Mouse (Mus musculus) CD4-positive naive resting alpha-beta T cell, adult 76 days (primary cell): Measurements from ENCODE around the gene Lrrc51. TPM values are rescaled to one million over a fixed set of nuclear protein-coding genes. Genes with fewer than 3 reads are reported as not detected.

Source experiments
- total RNA-seq: library from RNA; stranded (reverse); gene quantifications from one replicate; pipeline ENCODE4 v1.2.4, GENCODE M21; 2023

The Lrrc51 gene
- total RNA-seq: 0.91 TPM

DNA sequence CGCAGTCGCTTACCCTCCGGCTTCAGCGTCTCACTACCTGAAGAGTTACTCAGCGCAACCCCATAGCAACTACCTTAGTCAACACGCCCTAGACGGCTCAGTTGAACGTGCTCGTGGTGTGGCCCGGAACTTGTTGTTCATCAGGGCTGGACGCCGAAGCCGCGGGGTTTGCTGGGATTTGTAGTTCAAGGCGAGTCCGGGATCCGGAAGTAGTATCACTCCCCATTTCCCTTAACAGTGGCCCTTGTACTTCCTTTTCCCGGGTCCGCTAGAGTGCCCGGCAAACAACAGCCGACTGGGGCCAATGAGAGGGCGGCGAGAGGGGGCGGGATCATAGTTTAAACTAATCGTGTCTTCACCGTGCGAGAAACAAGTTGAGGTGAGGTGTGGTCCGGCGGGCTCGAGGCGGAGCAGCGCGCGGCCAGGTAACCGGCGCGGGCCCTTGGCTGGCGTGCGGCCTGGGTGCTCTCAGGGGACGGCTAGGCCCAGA lies at the start of gene Lrrc51, which contains the start of gene Numa1:
Lrrc51 (minus strand) TSS at position 145 of the 490 bp plus-strand sequence.
Numa1 (plus strand) TSS at position 361 of the 490 bp plus-strand sequence.

DNA sequence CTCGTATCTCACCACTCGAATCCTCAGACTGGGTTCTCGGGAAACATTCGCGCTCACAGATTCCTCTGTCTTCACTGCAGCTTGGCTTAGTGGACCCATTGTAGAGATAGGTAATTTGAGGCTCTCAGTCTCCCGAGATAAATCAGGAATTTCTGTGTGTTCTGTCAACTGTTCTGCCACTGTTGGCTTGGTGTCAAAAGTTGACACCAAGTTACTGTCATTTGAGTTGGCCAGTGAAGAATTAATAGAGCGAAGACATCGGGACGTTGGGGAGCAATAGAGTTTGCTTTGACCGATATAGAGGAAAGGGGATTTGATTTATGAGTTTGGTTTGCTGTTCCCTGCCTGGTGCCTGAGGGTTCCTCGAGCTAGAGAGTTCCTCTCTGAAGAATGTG lies 27.4 kb downstream of the Lrrc51 start, which contains the start of gene Tomt:
Tomt (minus strand) TSS at position 73 of the 395 bp plus-strand sequence.

DNA sequence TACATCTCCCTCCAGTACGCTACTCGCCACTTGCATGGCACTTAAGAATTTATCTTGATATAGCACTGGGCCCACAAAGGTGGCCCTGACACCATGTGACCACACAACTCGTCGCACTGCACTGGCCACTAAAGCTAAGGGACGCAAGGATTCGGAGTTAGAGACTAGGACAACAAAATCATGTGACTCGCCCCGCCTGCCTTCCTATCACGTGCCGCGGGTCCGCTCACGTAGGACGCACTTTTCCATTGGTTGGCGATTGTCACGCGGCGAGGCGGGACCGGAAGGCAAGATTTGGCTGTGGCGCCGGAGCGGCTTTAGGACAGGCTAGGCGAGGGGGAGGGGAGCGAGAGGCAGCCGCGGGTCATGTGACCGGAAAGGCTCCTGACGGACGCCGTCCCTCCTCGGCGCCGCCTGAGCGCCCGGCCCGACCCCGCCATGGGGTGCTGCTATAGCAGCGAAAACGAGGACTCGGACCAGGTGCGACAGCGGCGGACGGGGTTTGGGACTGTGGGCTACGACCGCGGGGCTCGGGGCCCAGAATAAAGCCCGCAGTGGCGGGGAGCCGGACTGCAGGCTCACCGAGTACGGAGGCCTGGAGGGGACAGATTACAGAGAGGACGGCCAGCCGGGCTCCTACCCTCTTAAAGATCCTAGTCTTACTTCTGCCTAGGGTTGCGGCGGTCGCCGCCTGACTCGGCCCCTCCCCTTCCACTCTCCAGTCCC lies 28.0 kb downstream of the Lrrc51 start, which contains the start of gene Lamtor1:
Lamtor1 (plus strand) TSS at position 344 of the 726 bp plus-strand sequence.

DNA sequence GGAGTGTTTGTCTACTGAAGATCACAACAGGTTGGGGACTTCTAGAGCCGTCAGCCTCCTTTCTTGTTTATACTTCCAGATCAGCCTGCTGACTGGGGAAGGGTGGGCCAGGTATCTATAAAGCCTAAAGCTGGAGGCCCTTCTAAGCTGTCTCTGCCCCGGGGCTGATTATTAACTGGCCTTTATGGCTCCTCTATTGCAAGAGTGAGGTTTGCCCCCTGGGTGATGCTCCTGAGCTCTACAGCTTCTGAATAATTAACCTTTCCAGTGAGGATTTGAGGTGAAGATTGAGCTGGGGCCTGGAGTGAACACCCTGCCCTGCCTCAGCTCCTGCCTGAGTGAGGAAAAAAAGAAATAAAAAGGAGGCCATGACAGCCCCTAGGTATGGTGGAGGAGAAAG lies 63.1 kb downstream of the Lrrc51 start, which contains the start of gene Folr1:
Folr1 (minus strand) TSS at position 160 of the 400 bp plus-strand sequence.

DNA sequence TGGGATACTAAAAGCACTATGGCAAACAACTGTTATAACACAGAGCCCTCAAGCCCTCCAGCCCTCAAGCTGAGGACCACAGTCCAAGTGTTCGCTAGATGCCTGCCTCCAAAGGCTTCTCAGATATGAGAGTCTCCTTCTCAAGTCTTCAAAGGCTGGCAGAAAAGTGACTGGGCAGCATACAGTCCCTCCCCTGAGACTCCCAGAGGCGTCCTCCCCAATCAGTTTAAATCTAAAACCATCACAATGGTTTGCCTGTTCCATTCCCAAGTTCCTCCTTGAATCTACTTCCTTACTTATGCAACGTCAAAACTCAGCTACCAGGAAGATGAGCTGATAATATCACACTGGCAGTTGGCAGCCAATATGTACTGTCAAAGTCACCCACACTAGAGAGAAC lies 70.3 kb downstream of the Lrrc51 start, which contains the start of gene Anapc15:
Anapc15 (plus strand) TSS at position 301 of the 400 bp plus-strand sequence.

Other genes starting within 250 kb of the Lrrc51 start
- not detected for gene Phox2a, start 115.6 kb downstream of the Lrrc51 start, total RNA-seq
- gene Inppl1, start 95.7 kb downstream of the Lrrc51 start, total RNA-seq: 25.3 TPM
- not detected for gene Folr2, start 76.7 kb downstream of the Lrrc51 start, total RNA-seq
- gene Anapc15, start 70.2 kb downstream of the Lrrc51 start, total RNA-seq: 59.0 TPM
- gene Folr1, start 63.1 kb downstream of the Lrrc51 start, total RNA-seq: not detected
- 56.0 TPM for gene Lamtor1, start 28.0 kb downstream of the Lrrc51 start, total RNA-seq
- not detected for gene Tomt, start 27.5 kb downstream of the Lrrc51 start, total RNA-seq
- 296 TPM for gene Numa1, start 216 bp upstream of the Lrrc51 start, total RNA-seq
- gene Il18bp, start 84.8 kb upstream of the Lrrc51 start, total RNA-seq: 10.1 TPM
- gene Rnf121, start 131.6 kb upstream of the Lrrc51 start, total RNA-seq: 28.5 TPM
- gene Xndc1, start 131.6 kb upstream of the Lrrc51 start, total RNA-seq: 40.2 TPM
- gene Xntrpc, start 131.8 kb upstream of the Lrrc51 start, total RNA-seq: 1.6 TPM
- 5.0 TPM for gene Trpc2, start 149.2 kb upstream of the Lrrc51 start, total RNA-seq
- not detected for gene Art1, start 167.8 kb upstream of the Lrrc51 start, total RNA-seq
- gene Art5, start 175.6 kb upstream of the Lrrc51 start, total RNA-seq: 1.3 TPM
- not detected for gene Chrna10, start 182.9 kb upstream of the Lrrc51 start, total RNA-seq